Mouse (Mus musculus) lung, embryonic 14.5 days (tissue): ENCODE results near the gene Mast3. TPM values are rescaled to one million over a fixed set of nuclear protein-coding genes. Genes with fewer than 3 reads are reported as not detected.
A peak's percentile ranks its signal among the peaks of the same experiment; 100 is the strongest.

Experiments used
- ATAC-seq: fragments of 200-750 bp; cut with Nextera tagmentation; 2 replicates; pipeline ENCODE4 v1.8.0; 2017; ENCODE audit warnings: mild to moderate bottlenecking, moderate TSS enrichment, moderate library complexity; ENCODE audit not compliant: insufficient read depth
- DNase-seq: peaks from one replicate; pipeline ENCODE4 v3.0.0-alpha.2; 2015
- H3K27ac ChIP-seq: fragments of 300-500 bp; sonication (generic); 2 replicates; pipeline ENCODE4 v1.5.1; 2014; ENCODE audit warnings: low read depth, mild to moderate bottlenecking, moderate library complexity
- H3K27me3 ChIP-seq: fragments of 300-500 bp; sonication (generic); 2 replicates; pipeline ENCODE4 v1.6.1; 2014; ENCODE audit warnings: low read length, control low read depth; ENCODE audit not compliant: insufficient read depth
- H3K36me3 ChIP-seq: fragments of 300-500 bp; sonication (generic); 2 replicates; pipeline ENCODE4 v1.6.1; 2014; ENCODE audit warnings: control low read depth; ENCODE audit not compliant: insufficient read depth
- H3K4me1 ChIP-seq: fragments of 300-500 bp; sonication (generic); 2 replicates; pipeline ENCODE4 v1.6.1; 2014; ENCODE audit warnings: antibody characterized with exemption, control low read depth; ENCODE audit not compliant: insufficient read depth
- H3K4me2 ChIP-seq: fragments of 300-500 bp; sonication (generic); 2 replicates; pipeline ENCODE4 v1.6.1; 2014; ENCODE audit warnings: mild to moderate bottlenecking
- H3K4me3 ChIP-seq: fragments of 300-500 bp; sonication (generic); 2 replicates; pipeline ENCODE4 v1.5.1; 2014; ENCODE audit warnings: low read depth, low read length
- H3K9ac ChIP-seq: fragments of 300-500 bp; sonication (generic); 2 replicates; pipeline ENCODE4 v1.6.1; 2014
- H3K9me3 ChIP-seq: fragments of 300-500 bp; sonication (generic); 2 replicates; pipeline ENCODE4 v1.6.1; 2016; ENCODE audit warnings: low read depth, low read length, control low read depth
- CTCF ChIP-seq: IDR thresholded peaks from 2 replicates; pipeline ENCODE4 v1.5.1; 2016; ENCODE audit warnings: antibody characterized with exemption, low read depth
- WGBS: fragments of 180-500 bp; shearing (Covaris S2); extraction: QIAGEN DNeasy Blood & Tissue Kit; methylation state at CpG from one replicate; pipeline ENCODE4 v1.1.7; 2014; 5-methylcytosine and 5-hydroxymethylcytosine counted together
- microRNA-seq: library from miRNA; unstranded; fragments of <30 nt; microRNA quantifications from one replicate; pipeline ENCODE4, GENCODE M21; 2016; ENCODE audit warnings: borderline number of aligned reads
- polyA plus RNA-seq: library from polyadenylated mRNA; unstranded; fragments of >200 nt; fragmentation: Nextera tagmentation; extraction: Ambion mirVana; gene quantifications from 2 replicates; pipeline ENCODE4 v1.2.1, GENCODE M21; 2014

Gene Mast3
- polyA plus RNA-seq, 1 experiment from 2014 or later, result 18.0 TPM

DNA sequence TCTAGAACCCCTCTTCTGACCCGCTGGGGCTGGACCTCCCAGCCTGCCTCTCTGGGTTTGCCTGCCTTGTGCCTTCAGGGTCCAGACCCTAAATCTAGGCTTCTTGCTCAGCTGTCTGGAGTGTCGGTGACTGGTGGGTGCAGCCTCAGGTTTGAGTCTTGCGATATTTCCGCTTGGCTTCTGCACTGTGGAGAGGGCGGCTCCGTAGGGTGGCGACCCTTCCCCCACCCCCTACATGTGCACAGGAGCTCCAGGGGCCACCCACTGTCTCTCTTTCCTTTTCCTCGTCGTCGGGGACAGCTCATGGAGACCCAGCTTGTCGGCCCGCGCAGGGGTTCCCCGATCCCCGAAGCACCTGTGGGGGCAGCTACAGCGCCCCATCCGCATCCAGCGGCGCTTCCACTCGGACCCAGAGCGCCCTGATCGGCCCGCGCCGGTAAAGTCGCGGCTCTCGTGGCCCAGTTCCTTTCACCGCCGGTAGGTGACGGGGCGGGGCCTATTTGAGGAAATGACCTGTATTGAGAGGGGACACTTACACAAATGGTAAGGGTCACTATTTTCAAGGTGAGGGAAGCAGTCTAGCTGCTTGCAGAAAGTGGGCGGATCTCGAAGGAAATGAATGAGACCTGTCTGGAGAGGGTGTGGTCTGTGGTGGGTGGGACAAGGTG lies 74.9 kb downstream of the Mast3 start:
- DNase-seq, result peak; percentile 29
- no peak overlapping the region for H3K27ac ChIP-seq
- WGBS, result 2% methylated on average over 34 of the region's 34 CpGs
- H3K4me1 ChIP-seq, result no peaks in the 10 kb centered on the region
- ATAC-seq, result no peak
- peak; percentile 55 for TF ChIP-seq CTCF
- H3K9ac ChIP-seq, result peak overlapping the region; percentile 29; the same call in 1 of the 2 replicates
- H3K4me3 ChIP-seq, result peak overlapping the region; percentile 21
- H3K36me3 ChIP-seq, result no peaks in the 10 kb centered on the region
- peak overlapping the region; percentile 51 for H3K4me2 ChIP-seq
- H3K27me3 ChIP-seq, result peaks cover 33% of the 10 kb centered on the region
- H3K9me3 ChIP-seq, result no peaks in the 10 kb centered on the region

Small RNA genes within 50 kb of the gene (microRNA-seq; reads per million reads assigned to microRNA genes)
- not detected for gene Mir7240

Other genes with a start within 250 kb of the Mast3 start
- 91.6 and 107 TPM in 2 replicates for gene Isyna1, start 210.7 kb downstream of the Mast3 start, polyA plus RNA-seq
- gene Ssbp4, start 196.2 kb downstream of the Mast3 start, polyA plus RNA-seq, result 127 and 143 TPM in 2 replicates
- gene Lrrc25, start 188.9 kb downstream of the Mast3 start, polyA plus RNA-seq, result 1.9 TPM in 2 replicates
- gene Gdf15, start 172.6 kb downstream of the Mast3 start, polyA plus RNA-seq, result 0.12 and 0.22 TPM in 2 replicates
- gene Pgpep1, start 144.7 kb downstream of the Mast3 start, polyA plus RNA-seq, result 46.6 and 48.2 TPM in 2 replicates
- gene Lsm4, start 131.8 kb downstream of the Mast3 start, polyA plus RNA-seq, result 305 and 327 TPM in 2 replicates
- 70.1 and 72.9 TPM in 2 replicates for gene Jund, start 106.1 kb downstream of the Mast3 start, polyA plus RNA-seq
- 0.04 TPM in 1 of 2 replicates, not detected in the other for gene Iqcn, start 101.6 kb downstream of the Mast3 start, polyA plus RNA-seq
- not detected in 2 replicates for gene Gm3336, start 86.5 kb downstream of the Mast3 start, polyA plus RNA-seq
- 0.17 and 0.23 TPM in 2 replicates for gene Pde4c, start 81.3 kb downstream of the Mast3 start, polyA plus RNA-seq
- 10.5 and 12.0 TPM in 2 replicates for gene Rab3a, start 50.4 kb downstream of the Mast3 start, polyA plus RNA-seq
- 27.9 and 29.4 TPM in 2 replicates for gene Mpv17l2, start 44.1 kb downstream of the Mast3 start, polyA plus RNA-seq
- gene Pik3r2, start 28.3 kb downstream of the Mast3 start, polyA plus RNA-seq, result 46.5 and 52.4 TPM in 2 replicates
- gene Il12rb1, start 3.4 kb upstream of the Mast3 start, polyA plus RNA-seq, result 0.17 TPM in 1 of 2 replicates, not detected in the other
- 4.3 and 4.4 TPM in 2 replicates for gene Arrdc2, start 34.7 kb upstream of the Mast3 start, polyA plus RNA-seq
- 0.54 and 0.72 TPM in 2 replicates for gene Kcnn1, start 58.2 kb upstream of the Mast3 start, polyA plus RNA-seq
- 121 and 125 TPM in 2 replicates for gene Ccdc124, start 68.9 kb upstream of the Mast3 start, polyA plus RNA-seq
- 0.12 and 0.16 TPM in 2 replicates for gene Slc5a5, start 87.7 kb upstream of the Mast3 start, polyA plus RNA-seq
- 5,317 and 5,483 TPM in 2 replicates for gene Rpl18a, start 92.4 kb upstream of the Mast3 start, polyA plus RNA-seq
- gene Map1s, start 100.9 kb upstream of the Mast3 start, polyA plus RNA-seq, result 53.3 and 54.4 TPM in 2 replicates